Comparison of ENCODE assay signal across 21 mouse cellular contexts in the genomic region with DNA sequence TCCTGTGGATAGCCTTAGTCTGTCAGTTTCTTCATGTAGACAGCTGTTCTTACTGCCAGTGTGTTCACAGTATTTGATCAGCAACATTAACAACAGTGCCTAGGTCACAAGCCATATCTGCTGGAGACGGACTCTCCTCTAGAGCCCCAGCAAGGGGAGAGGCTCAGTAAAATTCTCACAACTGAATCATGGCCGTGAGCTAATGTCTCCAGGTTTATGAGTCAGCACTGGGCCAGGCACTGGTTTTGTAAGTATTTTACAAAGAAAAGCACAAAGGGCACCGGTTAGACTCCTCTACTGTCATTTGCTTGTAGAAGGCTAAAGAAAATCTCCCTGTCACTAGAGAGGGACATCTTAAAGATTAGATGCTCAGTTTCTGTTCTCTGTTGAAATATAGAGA.
A peak's percentile ranks its signal among the peaks of the same experiment; 100 is the strongest.
DNase-seq lines count a peak whose midpoint lies in the region; ATAC-seq lines count a peak whose summit lies in the region.
"Had no signal": no experiment of that assay in that cellular context is flagged by ENCODE, and none has a peak within 500 bp of the region (broad histone marks: within the 10 kb centered on the region; RNA-seq: fewer than 3 reads in every experiment).

No protein-coding gene starts in this region.

- no peak for ATAC-seq in stomach, embryonic 14.5 days (ENCODE audit: insufficient number of reproducible peaks, insufficient read depth, low FRiP score, low read depth)
- ATAC-seq: forebrain, embryonic 16.5 days; intestine, postnatal 0 days had no signal

- 82% methylated on average over 3 of the region's 3 CpGs for WGBS in stomach, embryonic 14.5 days

- H3K4me1 ChIP-seq in stomach, embryonic 14.5 days (ENCODE audit: control insufficient read depth, insufficient read depth, low read length) = peaks cover 8% of the 10 kb centered on the region; the same call in 1 of the 2 replicates
- H3K4me1 ChIP-seq: forebrain, embryonic 12.5 days; heart, embryonic 15.5 days; hindbrain, embryonic 13.5 days had no signal

- no peaks in the 10 kb centered on the region for H3K9me3 ChIP-seq in stomach, embryonic 14.5 days (ENCODE audit: control insufficient read depth, low read depth, low read length)
- H3K9me3 ChIP-seq: forebrain, embryonic 12.5 days; heart, embryonic 15.5 days; hindbrain, embryonic 13.5 days had no signal

- no peaks in the 10 kb centered on the region for H3K27me3 ChIP-seq in stomach, embryonic 14.5 days (ENCODE audit: control insufficient read depth, insufficient read depth, low read length)
- H3K27me3 ChIP-seq: CH12.LX; forebrain, embryonic 12.5 days; heart, embryonic 15.5 days; hindbrain, embryonic 13.5 days had no signal

- H3K4me2 ChIP-seq in stomach, embryonic 14.5 days (replicated peaks; ENCODE audit: low read depth, low read length) = no peak overlapping the region
- H3K4me2 ChIP-seq: forebrain, embryonic 12.5 days; heart, embryonic 11.5 days; heart, embryonic 15.5 days; hindbrain, embryonic 13.5 days had no signal

- H3K27ac ChIP-seq in stomach, embryonic 14.5 days (ENCODE audit: low read length) = peak overlapping the region; percentile 27; the same call in 1 of the 2 replicates
- H3K27ac ChIP-seq: forebrain, embryonic 12.5 days; heart, adult 2 months; heart, embryonic 15.5 days; hindbrain, embryonic 13.5 days had no signal

- H3K36me3 ChIP-seq in stomach, embryonic 14.5 days (ENCODE audit: control insufficient read depth, insufficient read depth, low read length) = no peaks in the 10 kb centered on the region
- H3K36me3 ChIP-seq: forebrain, embryonic 12.5 days; heart, embryonic 15.5 days; hindbrain, embryonic 13.5 days had no signal

- H3K4me3 ChIP-seq in stomach, embryonic 14.5 days (ENCODE audit: low read depth, low read length) = no peak overlapping the region
- H3K4me3 ChIP-seq: forebrain, embryonic 12.5 days; heart, adult 2 months; heart, embryonic 15.5 days; hindbrain, embryonic 13.5 days had no signal

- no peak overlapping the region for H3K9ac ChIP-seq in stomach, embryonic 14.5 days (replicated peaks; ENCODE audit: low read depth, low read length)
- H3K9ac ChIP-seq: forebrain, embryonic 12.5 days; heart, embryonic 15.5 days; hindbrain, embryonic 13.5 days had no signal

- DNase-seq in urinary bladder, postnatal 14 days (ENCODE audit: low spot score) = peak; percentile 23
- no peak for DNase-seq in urinary bladder, postnatal 25 days (ENCODE audit: low spot score)
- DNase-seq in adipocyte (ENCODE audit: low spot score) = peak; percentile 56
- DNase-seq in lung, postnatal 14 days = no peak
- no peak for DNase-seq in layer of hippocampus, adult 9-11 months
- DNase-seq in layer of hippocampus, adult 9-10 months (ENCODE audit: low spot score) = no peak
- DNase-seq: adrenal gland, adult 8-10 months; adrenal gland, postnatal 36 days; cerebellum, adult 9-10 months; cerebellum, postnatal 25 days; gastrocnemius, postnatal 10 days; heart, adult 2 months; heart, postnatal 14 days had no signal

Comparison
In these comparisons a context has a peak if more than half of its experiments do, and no peak if none do; other contexts are left out.
1. DNase-seq: peak in urinary bladder, postnatal 14 days (single experiment) and adipocyte (single experiment); none in urinary bladder, postnatal 25 days (single experiment), lung, postnatal 14 days (single experiment), layer of hippocampus, adult 9-11 months (single experiment) and layer of hippocampus, adult 9-10 months (single experiment).